Mouse (Mus musculus) liver, adult 2 months (tissue): ENCODE data around the gene Cacna2d3.

Experiments
- CTCF ChIP-seq: fragments of 200-500 bp; IDR thresholded peaks from 2 replicates; pipeline ENCODE4 v1.5.1; 2011; ENCODE audit warnings: low read depth, low read length, control low read depth
- POLR2A ChIP-seq: fragments of 200-500 bp; IDR thresholded peaks from 2 replicates; pipeline ENCODE4 v1.6.1; 2011; ENCODE audit warnings: low read length, control low read depth; ENCODE audit not compliant: insufficient read depth; ENCODE audit errors: extremely low read depth

DNA sequence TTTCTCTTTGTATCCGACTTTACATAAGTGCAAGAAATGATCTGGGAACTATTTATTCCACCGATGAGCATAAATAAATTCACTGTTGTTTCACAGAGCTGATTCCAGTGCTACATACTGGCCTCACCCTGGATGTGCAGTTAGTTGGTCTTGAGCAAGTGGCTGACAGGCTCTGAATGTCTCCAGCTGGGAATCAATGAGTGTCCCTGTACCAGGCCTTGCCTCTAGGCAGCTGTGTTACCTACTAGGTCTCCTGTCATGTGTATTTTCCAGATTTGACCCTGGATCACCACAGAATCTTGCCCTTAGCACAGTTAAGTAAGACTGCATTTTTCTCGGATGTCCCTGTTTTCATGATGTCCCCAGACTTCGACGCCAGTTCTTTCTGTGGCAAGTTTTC is 851.3 kb downstream of the Cacna2d3 start:
- TF ChIP-seq POLR2A, result no peak
- no peak for TF ChIP-seq CTCF
